Mouse (Mus musculus) lung, embryonic 16.5 days (tissue): ENCODE results near the gene Dok7. TPM values are rescaled to one million over a fixed set of nuclear protein-coding genes. Genes with fewer than 3 reads are reported as not detected.

ENCODE experiments used
- ATAC-seq: fragments of 200-750 bp; cut with Nextera tagmentation; 2 replicates; pipeline ENCODE4 v1.8.0; 2017; ENCODE audit warnings: low read depth, mild to moderate bottlenecking, moderate library complexity
- H3K27ac ChIP-seq: fragments of 300-500 bp; sonication (generic); 2 replicates; pipeline ENCODE4 v1.5.1; 2014; ENCODE audit warnings: mild to moderate bottlenecking, control low read depth, low read length
- H3K27me3 ChIP-seq: fragments of 300-500 bp; sonication (generic); 2 replicates; pipeline ENCODE4 v1.6.1; 2014; ENCODE audit warnings: low read depth, low read length, mixed read lengths; ENCODE audit not compliant: control insufficient read depth, insufficient read depth
- H3K36me3 ChIP-seq: fragments of 300-500 bp; sonication (generic); 2 replicates; pipeline ENCODE4 v1.6.1; 2014; ENCODE audit warnings: low read length; ENCODE audit not compliant: control insufficient read depth, insufficient read depth
- H3K4me1 ChIP-seq: fragments of 300-500 bp; sonication (generic); replicated peaks from 2 replicates; pipeline ENCODE4 v1.6.1; 2014; ENCODE audit warnings: low read length, mixed read lengths; ENCODE audit not compliant: control insufficient read depth, insufficient read depth
- H3K4me2 ChIP-seq: fragments of 300-500 bp; sonication (generic); 2 replicates; pipeline ENCODE4 v1.6.1; 2014; ENCODE audit warnings: low read depth, low read length, control low read depth
- H3K4me3 ChIP-seq: fragments of 300-500 bp; sonication (generic); 2 replicates; pipeline ENCODE4 v1.5.1; 2014; ENCODE audit warnings: mild to moderate bottlenecking, low read length, control low read depth
- H3K9ac ChIP-seq: fragments of 300-500 bp; sonication (generic); 2 replicates; pipeline ENCODE4 v1.6.1; 2014; ENCODE audit warnings: low read length, control low read depth
- H3K9me3 ChIP-seq: fragments of 300-500 bp; sonication (generic); 2 replicates; pipeline ENCODE4 v1.6.1; 2016; ENCODE audit warnings: low read length; ENCODE audit not compliant: control insufficient read depth
- WGBS: fragments of 180-500 bp; shearing (Covaris S2); extraction: QIAGEN DNeasy Blood & Tissue Kit; methylation state at CpG from one replicate; pipeline ENCODE4 v1.1.7; 2014; 5-methylcytosine and 5-hydroxymethylcytosine counted together
- polyA plus RNA-seq: library from polyadenylated mRNA; unstranded; fragments of >200 nt; fragmentation: Nextera tagmentation; extraction: Ambion mirVana; gene quantifications from 2 replicates; pipeline ENCODE4 v1.2.1, GENCODE M21; 2015

The Dok7 gene
- polyA plus RNA-seq, 1 experiment from 2014 or later = 2.5 TPM

GRCm38 (mm10) chr5:35120024-35120423 is 63.5 kb downstream of the Dok7 start:
- no peak for ATAC-seq
- Histone ChIP-seq H3K9me3 (no peaks in the 10 kb centered on the region), H3K4me3 (no peak overlapping the region), H3K27ac (no peak overlapping the region), H3K4me2 (no peak overlapping the region), H3K27me3 (no peaks in the 10 kb centered on the region), H3K36me3 (no peaks in the 10 kb centered on the region), H3K9ac (no peak overlapping the region), H3K4me1 (no peaks in the 10 kb centered on the region; the same call in 1 of the 2 replicates)
- WGBS = 76% methylated on average over 8 of the region's 8 CpGs

GRCm38 (mm10) chr5:35129208-35129607 is 72.6 kb downstream of the Dok7 start:
- Histone ChIP-seq H3K4me1 (no peaks in the 10 kb centered on the region), H3K27ac (no peak overlapping the region), H3K9me3 (no peaks in the 10 kb centered on the region), H3K27me3 (no peaks in the 10 kb centered on the region), H3K9ac (no peak overlapping the region), H3K4me3 (no peak overlapping the region), H3K36me3 (no peaks in the 10 kb centered on the region), H3K4me2 (no peak overlapping the region)
- ATAC-seq = no peak
- WGBS = 80% methylated on average over 16 of the region's 16 CpGs

- H3K36me3 ChIP-seq = no peaks in the 10 kb centered on the region
- no peak for ATAC-seq
- no peak overlapping the region for H3K27ac ChIP-seq
- H3K9ac ChIP-seq = no peak overlapping the region
- 92% methylated on average over 7 of the region's 7 CpGs for WGBS
- H3K4me1 ChIP-seq = no peaks in the 10 kb centered on the region
- H3K9me3 ChIP-seq = no peaks in the 10 kb centered on the region
- H3K4me2 ChIP-seq = no peak overlapping the region
- no peaks in the 10 kb centered on the region for H3K27me3 ChIP-seq
- H3K4me3 ChIP-seq = no peak overlapping the region
These were observed 73.2 kb downstream of the Dok7 start for GRCm38 (mm10) chr5:35129767-35130191.

GRCm38 (mm10) chr5:35131237-35131636 is 74.7 kb downstream of the Dok7 start:
- H3K9me3 ChIP-seq = no peaks in the 10 kb centered on the region
- ATAC-seq = no peak
- no peak overlapping the region for H3K4me2 ChIP-seq
- no peaks in the 10 kb centered on the region for H3K36me3 ChIP-seq
- H3K4me3 ChIP-seq = no peak overlapping the region
- no peak overlapping the region for H3K9ac ChIP-seq
- WGBS = 17% methylated on average over 1 of the region's 1 CpGs
- no peak overlapping the region for H3K27ac ChIP-seq
- no peaks in the 10 kb centered on the region for H3K27me3 ChIP-seq
- peaks cover 5% of the 10 kb centered on the region for H3K4me1 ChIP-seq

- ATAC-seq = peak; percentile 23; the same call in 1 of the 2 replicates
- Histone ChIP-seq H3K27me3 (no peaks in the 10 kb centered on the region), H3K27ac (no peak overlapping the region), H3K9ac (no peak overlapping the region), H3K36me3 (no peaks in the 10 kb centered on the region), H3K4me3 (no peak overlapping the region), H3K9me3 (no peaks in the 10 kb centered on the region), H3K4me1 (peaks cover 5% of the 10 kb centered on the region), H3K4me2 (no peak overlapping the region)
- 5% methylated on average over 7 of the region's 7 CpGs for WGBS
These were observed 75.2 kb downstream of the Dok7 start for GRCm38 (mm10) chr5:35131773-35132172.

- no peak overlapping the region for H3K9ac ChIP-seq
- no peaks in the 10 kb centered on the region for H3K9me3 ChIP-seq
- no peak overlapping the region for H3K27ac ChIP-seq
- no peaks in the 10 kb centered on the region for H3K36me3 ChIP-seq
- H3K27me3 ChIP-seq = no peaks in the 10 kb centered on the region
- no peak overlapping the region for H3K4me3 ChIP-seq
- H3K4me2 ChIP-seq = no peak overlapping the region
- 84% methylated on average over 9 of the region's 9 CpGs for WGBS
- no peak for ATAC-seq
- peaks cover 5% of the 10 kb centered on the region for H3K4me1 ChIP-seq
These were observed 75.9 kb downstream of the Dok7 start for GRCm38 (mm10) chr5:35132278-35132980.

GRCm38 (mm10) chr5:35133468-35133867 is 76.9 kb downstream of the Dok7 start:
- no peak overlapping the region for H3K9ac ChIP-seq
- 83% methylated on average over 4 of the region's 4 CpGs for WGBS
- H3K27me3 ChIP-seq = no peaks in the 10 kb centered on the region
- ATAC-seq = no peak
- H3K36me3 ChIP-seq = no peaks in the 10 kb centered on the region
- no peak overlapping the region for H3K4me2 ChIP-seq
- no peak overlapping the region for H3K27ac ChIP-seq
- H3K4me1 ChIP-seq = peaks cover 7% of the 10 kb centered on the region
- no peaks in the 10 kb centered on the region for H3K9me3 ChIP-seq
- no peak overlapping the region for H3K4me3 ChIP-seq

- Histone ChIP-seq H3K9me3 (no peaks in the 10 kb centered on the region), H3K9ac (no peak overlapping the region), H3K4me2 (no peak overlapping the region), H3K27me3 (no peaks in the 10 kb centered on the region), H3K4me1 (peaks cover 9% of the 10 kb centered on the region), H3K36me3 (no peaks in the 10 kb centered on the region), H3K27ac (no peak overlapping the region), H3K4me3 (no peak overlapping the region)
- 61% methylated on average over 3 of the region's 3 CpGs for WGBS
- no peak for ATAC-seq
These were observed 77.7 kb downstream of the Dok7 start for GRCm38 (mm10) chr5:35134286-35134685.

GRCm38 (mm10) chr5:35135903-35136302 is 79.3 kb downstream of the Dok7 start:
- no peak overlapping the region for H3K4me3 ChIP-seq
- no peaks in the 10 kb centered on the region for H3K36me3 ChIP-seq
- peak; percentile 82 for ATAC-seq
- WGBS = 31% methylated on average over 5 of the region's 5 CpGs
- H3K9me3 ChIP-seq = no peaks in the 10 kb centered on the region
- H3K4me2 ChIP-seq = no peak overlapping the region
- H3K27ac ChIP-seq = peak overlapping the region; percentile 88
- no peak overlapping the region for H3K9ac ChIP-seq
- H3K27me3 ChIP-seq = no peaks in the 10 kb centered on the region
- peaks cover 9% of the 10 kb centered on the region for H3K4me1 ChIP-seq
